Mouse (Mus musculus) limb, embryonic 12.5 days (tissue): ENCODE measurements at regions not wholly inside any gene's neighbourhood (a gene's known extent, or its start where the extent isn't known, plus 50 kb on each side); places are given as distances from the start of the nearest gene placed in this dataset.
"Not testable (repeated sequence)": the region's sequence is repeated elsewhere in the genome, so short reads cannot be mapped to it uniquely, and the experiment has no call there.

ENCODE experiments used
- ATAC-seq: fragments of 200-750 bp; cut with Nextera tagmentation; 2 replicates; pipeline ENCODE4 v1.8.0; 2017; ENCODE audit warnings: low read depth, moderate TSS enrichment; ENCODE audit not compliant: insufficient number of reproducible peaks, insufficient read depth, low FRiP score, low TSS enrichment
- H3K27ac ChIP-seq: fragments of 300-500 bp; sonication (generic); 2 replicates; pipeline ENCODE4 v1.5.1; 2016; ENCODE audit warnings: mild to moderate bottlenecking, moderate library complexity
- H3K27me3 ChIP-seq: fragments of 300-500 bp; sonication (generic); 2 replicates; pipeline ENCODE4 v1.6.1; 2016; ENCODE audit warnings: mild to moderate bottlenecking, moderate library complexity
- H3K36me3 ChIP-seq: fragments of 300-500 bp; sonication (generic); 2 replicates; pipeline ENCODE4 v1.6.1; 2016; ENCODE audit warnings: mild to moderate bottlenecking, moderate library complexity
- H3K4me1 ChIP-seq: fragments of 300-500 bp; sonication (generic); replicated peaks from 2 replicates; pipeline ENCODE4 v1.6.1; 2016
- H3K4me2 ChIP-seq: fragments of 300-500 bp; sonication (generic); 2 replicates; pipeline ENCODE4 v1.6.1; 2016; ENCODE audit warnings: mild to moderate bottlenecking, moderate library complexity
- H3K4me3 ChIP-seq: fragments of 300-500 bp; sonication (generic); replicated peaks from 2 replicates; pipeline ENCODE4 v1.5.1; 2016; ENCODE audit warnings: mild to moderate bottlenecking
- H3K9ac ChIP-seq: fragments of 300-500 bp; sonication (generic); replicated peaks from 2 replicates; pipeline ENCODE4 v1.6.1; 2016; ENCODE audit warnings: mild to moderate bottlenecking, moderate library complexity
- H3K9me3 ChIP-seq: fragments of 300-500 bp; sonication (generic); 2 replicates; pipeline ENCODE4 v1.6.1; 2016; ENCODE audit warnings: mild to moderate bottlenecking, moderate library complexity
- WGBS: fragments of 180-500 bp; shearing (Covaris S2); methylation state at CpG from one replicate; pipeline ENCODE4 v1.1.7; 2016; 5-methylcytosine and 5-hydroxymethylcytosine counted together

DNA sequence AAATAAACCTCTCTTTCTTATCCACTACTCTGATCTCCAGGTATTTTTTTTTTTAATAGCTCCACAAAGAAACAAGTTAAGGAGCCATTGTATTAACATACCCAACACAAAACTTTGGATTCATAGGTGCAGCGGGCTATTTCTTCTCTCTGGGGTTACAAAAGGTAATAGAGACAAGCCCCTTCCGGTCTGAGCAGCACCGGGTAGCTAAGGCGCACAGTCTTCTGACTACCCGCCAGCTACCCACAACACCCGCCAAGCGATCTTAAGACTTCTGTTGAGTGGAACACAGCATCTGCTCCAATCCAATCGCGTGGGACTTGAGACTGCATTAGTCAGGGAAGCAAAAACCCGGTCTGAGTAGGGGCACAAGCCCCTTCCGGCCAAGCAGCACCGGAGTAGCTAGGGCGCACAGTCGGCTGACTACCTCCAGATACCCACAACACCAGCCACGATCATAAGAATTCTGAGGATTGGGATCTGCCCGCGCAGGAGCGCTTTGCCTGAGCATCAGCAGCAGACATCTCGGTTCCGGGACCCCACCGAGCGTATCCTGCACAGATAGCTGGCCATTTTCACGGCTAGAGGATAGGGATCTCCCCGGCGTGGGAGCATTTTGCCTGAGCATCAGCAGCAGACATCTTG lies 2463.9 kb downstream of the Gm37988 start:
- not testable (repeated sequence) for H3K4me3 ChIP-seq, H3K9ac ChIP-seq, H3K4me2 ChIP-seq, H3K27ac ChIP-seq, ATAC-seq, H3K4me1 ChIP-seq, H3K36me3 ChIP-seq, H3K27me3 ChIP-seq, H3K9me3 ChIP-seq
- WGBS, result 83% methylated on average over 25 of the region's 25 CpGs

DNA sequence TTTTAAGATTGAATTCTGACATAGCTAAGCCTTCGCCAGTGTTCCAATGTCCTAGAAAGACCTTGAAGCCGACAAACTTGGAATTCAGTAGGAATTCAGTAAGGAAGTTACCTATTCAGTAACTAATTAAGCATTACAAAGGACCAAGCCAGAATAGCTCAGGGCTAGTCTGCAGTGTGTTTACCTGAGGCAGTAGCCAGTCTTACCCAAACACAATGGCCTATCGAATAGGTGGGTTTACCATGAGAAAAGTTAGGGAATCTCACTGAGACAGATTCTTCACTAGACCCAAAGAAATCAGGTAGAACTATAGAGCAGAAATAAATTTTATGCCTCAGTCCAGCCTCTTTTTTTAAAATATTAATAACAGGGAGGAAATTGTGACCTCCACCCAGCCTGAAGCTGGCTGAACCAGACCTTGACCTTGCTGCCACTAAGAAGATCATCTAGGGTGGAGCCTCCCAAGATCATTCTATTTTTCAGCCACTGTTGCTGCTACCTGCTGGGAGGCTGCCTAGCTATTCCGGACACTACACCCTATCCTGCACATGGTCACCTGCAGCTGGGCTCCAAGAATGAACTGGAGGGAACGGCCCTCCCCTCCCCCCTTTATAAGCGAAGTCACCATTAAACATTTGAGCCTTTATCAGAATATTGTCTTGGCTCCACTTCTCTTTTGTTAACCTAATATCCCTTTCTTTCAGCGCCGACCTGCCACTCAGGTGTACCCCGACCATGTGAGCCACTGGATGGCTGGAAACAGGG lies 2491.4 kb downstream of the Gm37988 start:
- not testable (repeated sequence) for H3K9ac ChIP-seq, ATAC-seq, H3K4me1 ChIP-seq, H3K4me3 ChIP-seq, H3K27me3 ChIP-seq, H3K4me2 ChIP-seq, H3K27ac ChIP-seq, H3K9me3 ChIP-seq, H3K36me3 ChIP-seq
- 90% methylated on average over 9 of the region's 9 CpGs for WGBS

DNA sequence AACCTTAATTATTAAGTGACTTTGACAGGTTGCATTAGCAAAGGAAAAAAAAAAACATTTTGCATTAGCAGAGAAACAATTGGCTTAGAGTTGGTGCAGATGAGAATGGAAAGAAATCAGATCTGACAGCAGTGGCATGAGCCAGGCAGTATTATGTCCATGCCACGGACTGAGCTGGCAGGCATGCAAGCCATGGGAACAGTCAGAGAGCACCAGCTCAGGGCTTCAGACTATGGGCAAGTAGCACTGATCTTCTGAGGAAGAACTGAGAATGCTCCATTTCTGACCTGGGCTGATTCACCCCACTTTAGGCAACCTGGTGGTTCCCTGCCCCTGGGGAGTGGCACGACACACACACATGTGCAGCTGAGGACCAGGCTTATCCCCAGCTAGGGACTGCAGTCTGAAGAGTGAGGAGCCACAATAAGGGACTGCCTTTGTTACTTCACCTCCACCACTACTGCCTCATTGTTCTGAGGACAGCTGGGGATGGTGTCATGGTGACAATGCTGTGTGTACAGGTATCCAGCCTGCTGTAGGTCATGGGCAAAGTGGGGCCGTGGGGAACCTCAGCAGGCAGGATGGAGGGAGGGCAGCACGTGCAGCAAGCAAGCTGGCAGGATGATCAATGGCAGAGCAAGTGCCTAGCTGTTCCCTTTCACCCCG lies 2501.4 kb downstream of the Gm37988 start:
- H3K4me2 ChIP-seq, result no peak overlapping the region
- 0 out of 2 replicates have a peak, but pooled peaks have one; percentile 37 for ATAC-seq
- no peak overlapping the region for H3K27ac ChIP-seq
- no peaks in the 10 kb centered on the region for H3K36me3 ChIP-seq
- 59% methylated on average over 5 of the region's 5 CpGs for WGBS
- H3K4me3 ChIP-seq, result no peak overlapping the region
- H3K27me3 ChIP-seq, result no peaks in the 10 kb centered on the region
- H3K9me3 ChIP-seq, result no peaks in the 10 kb centered on the region
- H3K4me1 ChIP-seq, result no peaks in the 10 kb centered on the region; the same call in 1 of the 2 replicates
- H3K9ac ChIP-seq, result no peak overlapping the region

DNA sequence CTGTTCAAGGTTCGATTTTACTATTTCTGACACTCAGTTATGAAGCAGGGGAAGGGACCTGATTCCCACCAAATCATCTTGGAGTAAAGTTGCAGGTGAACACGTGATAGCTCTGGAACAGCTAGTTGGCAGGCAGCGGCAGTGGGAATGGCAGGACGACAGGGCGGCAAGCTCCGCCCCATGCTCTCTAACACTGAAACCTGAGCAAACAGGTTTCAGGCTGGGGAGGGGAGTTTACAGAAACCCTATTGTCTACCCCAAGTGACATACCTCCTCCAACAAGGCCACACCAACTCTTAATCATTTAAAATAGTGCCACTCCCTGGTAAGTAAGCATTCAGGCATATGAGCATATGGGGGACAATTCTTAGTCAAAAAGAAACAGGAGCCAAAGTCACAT lies 2504.7 kb downstream of the Gm37988 start:
- H3K4me2 ChIP-seq, H3K27ac ChIP-seq, H3K4me3 ChIP-seq, H3K9me3 ChIP-seq, ATAC-seq, H3K9ac ChIP-seq, H3K36me3 ChIP-seq, H3K27me3 ChIP-seq, H3K4me1 ChIP-seq: not testable (repeated sequence)
- 66% methylated on average over 6 of the region's 6 CpGs for WGBS

DNA sequence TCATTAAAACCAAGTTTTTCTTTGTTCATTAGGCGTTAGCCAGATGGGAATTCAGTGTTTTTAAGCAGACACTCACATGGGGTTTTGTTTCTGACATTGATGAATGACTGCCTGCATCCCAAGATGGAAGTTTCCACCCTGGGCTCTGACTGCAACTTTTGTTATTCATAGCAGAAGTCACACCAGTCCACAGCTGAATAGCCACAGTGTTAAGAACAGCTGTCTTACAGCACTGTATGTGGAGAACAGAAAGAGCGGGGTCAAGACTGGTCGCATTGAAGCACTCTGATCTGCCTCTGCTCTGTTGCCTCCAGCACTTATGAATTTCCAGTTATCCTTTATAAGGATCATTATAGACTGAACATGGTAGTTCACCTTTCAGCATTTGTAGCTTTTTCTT lies 2505.8 kb downstream of the Gm37988 start:
- 51% methylated on average over 3 of the region's 3 CpGs for WGBS
- H3K9me3 ChIP-seq, result no peaks in the 10 kb centered on the region
- H3K4me2 ChIP-seq, result no peak overlapping the region
- H3K9ac ChIP-seq, result no peak overlapping the region
- no peak overlapping the region for H3K4me3 ChIP-seq
- H3K4me1 ChIP-seq, result no peaks in the 10 kb centered on the region; the same call in 1 of the 2 replicates
- no peaks in the 10 kb centered on the region for H3K36me3 ChIP-seq
- ATAC-seq, result no peak
- no peaks in the 10 kb centered on the region for H3K27me3 ChIP-seq
- no peak overlapping the region for H3K27ac ChIP-seq

DNA sequence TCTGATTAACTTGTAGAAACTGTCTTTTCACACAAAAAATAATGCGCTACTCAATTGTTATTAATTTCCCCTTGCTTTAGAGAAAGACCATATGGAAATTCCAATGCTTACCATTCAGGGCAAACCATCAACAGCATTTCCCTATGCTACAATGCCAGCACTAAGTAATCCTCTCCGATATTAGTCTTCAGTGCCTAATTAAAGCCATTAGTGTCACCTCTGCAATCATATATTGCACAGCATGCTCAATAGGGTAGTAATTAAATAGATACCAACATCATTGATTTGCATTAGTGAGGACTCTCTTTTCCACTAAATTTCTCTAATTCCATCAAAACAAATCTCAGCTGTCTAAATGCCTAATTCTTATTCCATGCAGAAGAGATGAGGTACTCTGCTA lies 2511.2 kb downstream of the Gm37988 start:
- no peak overlapping the region for H3K27ac ChIP-seq
- H3K9ac ChIP-seq, result no peak overlapping the region
- H3K9me3 ChIP-seq, result no peaks in the 10 kb centered on the region
- ATAC-seq, result no peak
- H3K4me2 ChIP-seq, result no peak overlapping the region
- H3K36me3 ChIP-seq, result no peaks in the 10 kb centered on the region
- 76% methylated on average over 2 of the region's 2 CpGs for WGBS
- no peaks in the 10 kb centered on the region for H3K27me3 ChIP-seq
- 0 out of 2 replicates have a peak, but pooled peaks cover 5% of the 10 kb centered on the region for H3K4me1 ChIP-seq
- H3K4me3 ChIP-seq, result no peak overlapping the region

DNA sequence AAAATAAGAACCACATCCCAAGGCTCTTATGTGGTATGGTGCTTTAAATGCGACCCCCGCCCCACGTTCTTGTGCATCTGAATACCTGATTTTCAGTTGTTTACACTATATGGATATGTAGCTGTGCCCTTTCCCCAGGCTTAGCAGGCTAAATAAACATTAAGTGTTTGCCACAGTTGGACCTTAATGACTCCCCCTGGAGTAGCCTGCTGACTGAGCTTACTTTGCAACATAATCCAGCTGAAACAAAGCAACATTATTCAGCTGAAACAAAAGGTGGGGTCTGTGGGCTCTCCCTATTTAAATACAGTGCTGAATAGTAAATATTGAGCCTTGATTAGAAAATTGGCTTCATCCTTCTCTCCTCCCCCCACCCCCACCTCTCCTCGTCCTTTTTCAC lies 2511.6 kb downstream of the Gm37988 start:
- Histone ChIP-seq H3K4me1 (0 out of 2 replicates have a peak, but pooled peaks cover 5% of the 10 kb centered on the region), H3K4me3 (no peak overlapping the region), H3K4me2 (no peak overlapping the region), H3K27me3 (no peaks in the 10 kb centered on the region), H3K36me3 (no peaks in the 10 kb centered on the region), H3K27ac (no peak overlapping the region), H3K9ac (no peak overlapping the region), H3K9me3 (no peaks in the 10 kb centered on the region)
- ATAC-seq, result no peak
- WGBS, result 34% methylated on average over 4 of the region's 4 CpGs
